Mouse (Mus musculus): ENCODE measurements at regions not wholly inside any gene's neighbourhood (a gene's known extent, or its start where the extent isn't known, plus 50 kb on each side); places are given as distances from the start of the nearest gene placed in this dataset.

GRCm38 (mm10) chr8:89605905-89606468 lies 562.0 kb upstream of the Sall1 start:
- no peaks in the 10 kb centered on the region for H3K36me3 ChIP-seq
- ATAC-seq (replicated peaks), result no peak
- H3K27me3 ChIP-seq, result no peaks in the 10 kb centered on the region
- H3K9ac ChIP-seq (replicated peaks), result no peak overlapping the region
- no peak overlapping the region for H3K4me2 ChIP-seq (replicated peaks)
- 93% methylated on average over 4 of the region's 4 CpGs for WGBS
- H3K27ac ChIP-seq (replicated peaks), result no peak overlapping the region
- no peak overlapping the region for H3K4me3 ChIP-seq
- H3K4me1 ChIP-seq, result no peaks in the 10 kb centered on the region
- no peaks in the 10 kb centered on the region for H3K9me3 ChIP-seq

GRCm38 (mm10) chr8:89604461-89604860 lies 560.5 kb upstream of the Sall1 start:
- 97% methylated on average over 3 of the region's 3 CpGs for whole genome bisulfite sequencing
- Histone ChIP-seq H3K9ac (replicated peaks) (no peak overlapping the region), H3K27ac (replicated peaks) (no peak overlapping the region), H3K4me2 (replicated peaks) (no peak overlapping the region), H3K27me3 (no peaks in the 10 kb centered on the region), H3K36me3 (no peaks in the 10 kb centered on the region), H3K4me3 (no peak overlapping the region), H3K4me1 (no peaks in the 10 kb centered on the region), H3K9me3 (no peaks in the 10 kb centered on the region)
- ATAC-seq (replicated peaks), result no peak

- 85% methylated on average over 7 of the region's 7 CpGs for WGBS
- Histone ChIP-seq H3K27me3 (no peaks in the 10 kb centered on the region), H3K9me3 (no peaks in the 10 kb centered on the region), H3K4me3 (no peak overlapping the region), H3K4me2 (replicated peaks) (no peak overlapping the region), H3K36me3 (no peaks in the 10 kb centered on the region), H3K9ac (replicated peaks) (no peak overlapping the region), H3K27ac (replicated peaks) (no peak overlapping the region), H3K4me1 (no peaks in the 10 kb centered on the region)
- ATAC-seq (replicated peaks), result no peak
These were observed 552.4 kb upstream of the Sall1 start for GRCm38 (mm10) chr8:89596380-89596779.

- Histone ChIP-seq H3K9ac (replicated peaks) (no peak overlapping the region), H3K27ac (replicated peaks) (no peak overlapping the region), H3K4me2 (replicated peaks) (no peak overlapping the region), H3K36me3 (no peaks in the 10 kb centered on the region), H3K27me3 (no peaks in the 10 kb centered on the region), H3K4me1 (no peaks in the 10 kb centered on the region), H3K9me3 (no peaks in the 10 kb centered on the region), H3K4me3 (no peak overlapping the region)
- no peak for ATAC-seq (replicated peaks)
These were observed 539.1 kb upstream of the Sall1 start for GRCm38 (mm10) chr8:89583091-89583490.

- H3K9ac ChIP-seq (replicated peaks), result no peak overlapping the region
- no peak overlapping the region for H3K4me2 ChIP-seq (replicated peaks)
- no peaks in the 10 kb centered on the region for H3K36me3 ChIP-seq
- no peak overlapping the region for H3K4me3 ChIP-seq
- H3K27ac ChIP-seq (replicated peaks), result no peak overlapping the region
- no peaks in the 10 kb centered on the region for H3K9me3 ChIP-seq
- H3K27me3 ChIP-seq, result peaks cover 2% of the 10 kb centered on the region; the same call in 1 of the 2 replicates
- no peak for ATAC-seq (replicated peaks)
- H3K4me1 ChIP-seq, result no peaks in the 10 kb centered on the region
These were observed 538.6 kb upstream of the Sall1 start for GRCm38 (mm10) chr8:89582566-89582965.

DNA sequence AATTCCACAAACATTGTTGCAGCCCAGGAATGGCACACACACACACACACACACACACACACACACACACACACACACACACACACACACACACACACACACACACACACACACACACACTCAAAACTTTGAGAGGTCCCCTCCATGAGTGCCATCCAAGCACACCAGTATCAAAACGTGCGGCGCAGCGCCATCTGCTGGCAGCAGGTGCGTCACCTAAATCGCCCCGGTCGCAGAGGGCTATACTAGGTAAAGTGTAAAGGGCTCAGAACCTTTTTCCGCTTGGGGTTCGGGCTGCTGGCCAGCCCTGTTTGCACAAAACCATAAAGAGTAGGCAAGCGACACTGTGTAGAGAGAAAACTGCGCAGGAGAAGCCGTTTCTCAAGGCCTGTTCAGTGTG lies 527.9 kb upstream of the Sall1 start:
- peak; percentile 87 for ATAC-seq (replicated peaks)
- Histone ChIP-seq H3K9ac (replicated peaks) (no peak overlapping the region), H3K36me3 (no peaks in the 10 kb centered on the region), H3K9me3 (no peaks in the 10 kb centered on the region), H3K4me1 (peaks cover 34% of the 10 kb centered on the region), H3K27me3 (peaks cover 13% of the 10 kb centered on the region; the same call in 1 of the 2 replicates), H3K4me2 (replicated peaks) (peak overlapping the region; percentile 17; the same call in 1 of the 2 replicates), H3K27ac (replicated peaks) (no peak overlapping the region), H3K4me3 (no peak overlapping the region)
- WGBS, result under 1% methylated on average over 13 of the region's 13 CpGs

GRCm38 (mm10) chr8:89570639-89571325 lies 526.8 kb upstream of the Sall1 start:
- Histone ChIP-seq H3K4me2 (replicated peaks) (no peak overlapping the region), H3K27ac (replicated peaks) (no peak overlapping the region), H3K9ac (replicated peaks) (no peak overlapping the region), H3K27me3 (peaks cover 17% of the 10 kb centered on the region; the same call in 1 of the 2 replicates), H3K36me3 (no peaks in the 10 kb centered on the region), H3K4me3 (no peak overlapping the region), H3K9me3 (no peaks in the 10 kb centered on the region), H3K4me1 (peaks cover 42% of the 10 kb centered on the region)
- WGBS, result 24% methylated on average over 10 of the region's 10 CpGs
- ATAC-seq (replicated peaks), result no peak

- H3K9me3 ChIP-seq, result no peaks in the 10 kb centered on the region
- H3K9ac ChIP-seq (replicated peaks), result no peak overlapping the region
- H3K36me3 ChIP-seq, result no peaks in the 10 kb centered on the region
- peaks cover 17% of the 10 kb centered on the region; the same call in 1 of the 2 replicates for H3K27me3 ChIP-seq
- 42% methylated on average over 9 of the region's 9 CpGs for WGBS
- peaks cover 55% of the 10 kb centered on the region for H3K4me1 ChIP-seq
- ATAC-seq (replicated peaks), result no peak
- H3K27ac ChIP-seq (replicated peaks), result no peak overlapping the region
- no peak overlapping the region for H3K4me3 ChIP-seq
- H3K4me2 ChIP-seq (replicated peaks), result peak overlapping the region; percentile 26
These were observed 525.4 kb upstream of the Sall1 start for GRCm38 (mm10) chr8:89569406-89569805.

- 29% methylated on average over 7 of the region's 7 CpGs for WGBS
These were observed 524.7 kb upstream of the Sall1 start for GRCm38 (mm10) chr8:89568641-89569040.

DNA sequence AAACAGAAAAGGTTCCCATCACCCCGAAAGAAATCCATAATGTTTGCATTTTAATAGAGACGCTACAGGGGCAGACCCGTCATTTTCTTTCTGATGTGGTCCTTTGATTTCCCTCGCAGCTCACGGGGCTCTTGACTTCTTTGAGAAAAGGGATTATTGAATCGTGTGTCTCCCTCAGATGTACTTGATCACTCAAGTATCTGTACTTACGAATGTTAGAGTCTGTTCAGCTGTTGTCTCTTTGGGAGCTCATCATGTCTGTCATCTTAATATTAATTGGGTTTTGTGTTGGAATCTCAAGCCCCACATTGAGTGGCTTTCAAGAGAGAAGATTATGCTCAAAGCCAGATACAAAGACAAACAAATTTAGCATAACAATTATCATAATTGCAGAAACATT lies 523.0 kb upstream of the Sall1 start:
- H3K9ac ChIP-seq (replicated peaks), result no peak overlapping the region

More at GRCm38 (mm10) chr8:89568641-89569040, 524.7 kb upstream of the Sall1 start:
- Histone ChIP-seq H3K27ac (replicated peaks) (no peak overlapping the region), H3K9ac (replicated peaks) (no peak overlapping the region), H3K4me1 (peaks cover 56% of the 10 kb centered on the region), H3K4me3 (no peak overlapping the region), H3K36me3 (no peaks in the 10 kb centered on the region), H3K9me3 (no peaks in the 10 kb centered on the region), H3K4me2 (replicated peaks) (no peak overlapping the region), H3K27me3 (peaks cover 17% of the 10 kb centered on the region; the same call in 1 of the 2 replicates)
- ATAC-seq (replicated peaks), result no peak

GRCm38 (mm10) chr8:89566461-89566860 lies 522.5 kb upstream of the Sall1 start:
- Histone ChIP-seq H3K4me3 (no peak overlapping the region), H3K4me2 (replicated peaks) (no peak overlapping the region), H3K9ac (replicated peaks) (no peak overlapping the region), H3K27me3 (0 out of 2 replicates have a peak, but pooled peaks cover 9% of the 10 kb centered on the region), H3K36me3 (no peaks in the 10 kb centered on the region), H3K27ac (replicated peaks) (no peak overlapping the region), H3K4me1 (peaks cover 48% of the 10 kb centered on the region), H3K9me3 (no peaks in the 10 kb centered on the region)
- WGBS, result 58% methylated on average over 4 of the region's 4 CpGs
- no peak for ATAC-seq (replicated peaks)

More for the DNA sequence above, 523.0 kb upstream of the Sall1 start:
- Histone ChIP-seq H3K27ac (replicated peaks) (no peak overlapping the region), H3K36me3 (no peaks in the 10 kb centered on the region), H3K9me3 (no peaks in the 10 kb centered on the region), H3K4me2 (replicated peaks) (no peak overlapping the region), H3K4me3 (no peak overlapping the region), H3K4me1 (peaks cover 49% of the 10 kb centered on the region), H3K27me3 (0 out of 2 replicates have a peak, but pooled peaks cover 9% of the 10 kb centered on the region)
- WGBS, result 44% methylated on average over 7 of the region's 7 CpGs
- ATAC-seq (replicated peaks), result no peak

GRCm38 (mm10) chr8:89565147-89565826 lies 521.3 kb upstream of the Sall1 start:
- ATAC-seq (replicated peaks), result peak; percentile 54; the same call in 1 of the 2 replicates
- H3K9ac ChIP-seq (replicated peaks), result no peak overlapping the region
- 0 out of 2 replicates have a peak, but pooled peaks cover 9% of the 10 kb centered on the region for H3K27me3 ChIP-seq
- WGBS, result 28% methylated on average over 9 of the region's 9 CpGs
- H3K27ac ChIP-seq (replicated peaks), result no peak overlapping the region
- no peaks in the 10 kb centered on the region for H3K9me3 ChIP-seq
- no peak overlapping the region for H3K4me3 ChIP-seq
- H3K36me3 ChIP-seq, result no peaks in the 10 kb centered on the region
- H3K4me2 ChIP-seq (replicated peaks), result no peak overlapping the region
- peaks cover 45% of the 10 kb centered on the region for H3K4me1 ChIP-seq

All from forebrain, embryonic 15.5 days (tissue).